Mouse (Mus musculus) layer of hippocampus, adult 9-10 months (tissue): ENCODE measurements around the gene Ugt1a6a.

Experiments used
- DNase-seq: peaks from one replicate; pipeline ENCODE4 v3.0.0; 2022; ENCODE audit warnings: low spot score

Gene Ugt1a6a

GRCm38 (mm10) chr1:88250023-88250422, 115.4 kb downstream of the Ugt1a6a start:
- DNase-seq: no peak

- DNase-seq: no peak
These were observed 118.5 kb downstream of the Ugt1a6a start for GRCm38 (mm10) chr1:88253106-88253505.

- no peak for DNase-seq
These were observed 118.9 kb downstream of the Ugt1a6a start for GRCm38 (mm10) chr1:88253540-88253939.

- no peak for DNase-seq
These were observed 120.3 kb downstream of the Ugt1a6a start for GRCm38 (mm10) chr1:88254793-88255465.

GRCm38 (mm10) chr1:88255466-88255857, 120.9 kb downstream of the Ugt1a6a start:
- DNase-seq: no peak

- no peak for DNase-seq
These were observed 121.6 kb downstream of the Ugt1a6a start for GRCm38 (mm10) chr1:88255989-88256754.

- DNase-seq: no peak
These were observed 122.5 kb downstream of the Ugt1a6a start for GRCm38 (mm10) chr1:88256886-88257663.

- no peak for DNase-seq
These were observed 123.1 kb downstream of the Ugt1a6a start for GRCm38 (mm10) chr1:88257681-88258080.

- DNase-seq: no peak
These were observed 123.8 kb downstream of the Ugt1a6a start for GRCm38 (mm10) chr1:88258361-88258760.

GRCm38 (mm10) chr1:88258881-88259642, 124.5 kb downstream of the Ugt1a6a start:
- no peak for DNase-seq

- DNase-seq: no peak
These were observed 125.0 kb downstream of the Ugt1a6a start for GRCm38 (mm10) chr1:88259643-88260024.

GRCm38 (mm10) chr1:88260114-88260513, 125.5 kb downstream of the Ugt1a6a start:
- no peak for DNase-seq

GRCm38 (mm10) chr1:88260604-88261377, 126.2 kb downstream of the Ugt1a6a start:
- no peak for DNase-seq

- DNase-seq: no peak
These were observed 127.1 kb downstream of the Ugt1a6a start for GRCm38 (mm10) chr1:88261706-88262105.

GRCm38 (mm10) chr1:88262255-88262654, 127.6 kb downstream of the Ugt1a6a start:
- no peak for DNase-seq

- DNase-seq: no peak
These were observed 128.4 kb downstream of the Ugt1a6a start for GRCm38 (mm10) chr1:88262961-88263360.

- DNase-seq: no peak
These were observed 129.2 kb downstream of the Ugt1a6a start for GRCm38 (mm10) chr1:88263778-88264177.

- DNase-seq: no peak
These were observed 129.7 kb downstream of the Ugt1a6a start for GRCm38 (mm10) chr1:88264237-88264868.

- no peak for DNase-seq
These were observed 130.2 kb downstream of the Ugt1a6a start for GRCm38 (mm10) chr1:88264869-88265240.

- no peak for DNase-seq
These were observed 131.5 kb downstream of the Ugt1a6a start for GRCm38 (mm10) chr1:88266123-88266522.

- no peak for DNase-seq
These were observed 132.9 kb downstream of the Ugt1a6a start for GRCm38 (mm10) chr1:88267489-88267888.
